Mouse (Mus musculus): ENCODE measurements at regions not wholly inside any gene's neighbourhood (a gene's known extent, or its start where the extent isn't known, plus 50 kb on each side); places are given as distances from the start of the nearest gene placed in this dataset.
"Not testable (repeated sequence)": the region's sequence is repeated elsewhere in the genome, so short reads cannot be mapped to it uniquely, and the experiment has no call there.

- H3K27ac ChIP-seq (ENCODE audit: low read depth, low read length): no peak overlapping the region
- no peaks in the 10 kb centered on the region for H3K27me3 ChIP-seq (ENCODE audit: control insufficient read depth, insufficient read depth, low read length)
- WGBS: 79% methylated on average over 5 of the region's 5 CpGs
- no peak overlapping the region for H3K4me2 ChIP-seq (replicated peaks; ENCODE audit: low read depth, low read length)
- H3K36me3 ChIP-seq (ENCODE audit: control insufficient read depth, insufficient read depth, low read length): no peaks in the 10 kb centered on the region
- no peak overlapping the region for H3K4me3 ChIP-seq (ENCODE audit: low read length)
- H3K4me1 ChIP-seq (ENCODE audit: control insufficient read depth, insufficient read depth, low read length): peaks cover 5% of the 10 kb centered on the region; the same call in 1 of the 2 replicates
- H3K9ac ChIP-seq (ENCODE audit: low read depth, low read length): no peak overlapping the region
- ATAC-seq (ENCODE audit: low FRiP score, low TSS enrichment): no peak
- H3K9me3 ChIP-seq (ENCODE audit: control insufficient read depth, low read length): no peaks in the 10 kb centered on the region
Observed at GRCm38 (mm10) chr4:3416670-3417069, 231.5 kb upstream of the Vmn1r3 start.

GRCm38 (mm10) chr4:3414442-3415022 is 229.4 kb upstream of the Vmn1r3 start:
- not testable (repeated sequence) for H3K27me3 ChIP-seq (ENCODE audit: control insufficient read depth, insufficient read depth, low read length); H3K36me3 ChIP-seq (ENCODE audit: control insufficient read depth, insufficient read depth, low read length); H3K4me3 ChIP-seq (ENCODE audit: low read length); H3K9ac ChIP-seq (ENCODE audit: low read depth, low read length); H3K4me1 ChIP-seq (ENCODE audit: control insufficient read depth, insufficient read depth, low read length); H3K9me3 ChIP-seq (ENCODE audit: control insufficient read depth, low read length); H3K4me2 ChIP-seq (replicated peaks; ENCODE audit: low read depth, low read length)
- H3K27ac ChIP-seq (ENCODE audit: low read depth, low read length): peak overlapping the region; percentile 78; the same call in 1 of the 2 replicates
- 14% methylated on average over 1 of the region's 1 CpGs for WGBS
- ATAC-seq (ENCODE audit: low FRiP score, low TSS enrichment): peak; percentile 14; the same call in 1 of the 2 replicates

GRCm38 (mm10) chr4:3413493-3414441 is 228.6 kb upstream of the Vmn1r3 start:
- Histone ChIP-seq H3K9ac (ENCODE audit: low read depth, low read length) (no peak overlapping the region), H3K27me3 (ENCODE audit: control insufficient read depth, insufficient read depth, low read length) (no peaks in the 10 kb centered on the region), H3K9me3 (ENCODE audit: control insufficient read depth, low read length) (no peaks in the 10 kb centered on the region), H3K4me2 (replicated peaks; ENCODE audit: low read depth, low read length) (no peak overlapping the region), H3K27ac (ENCODE audit: low read depth, low read length) (peak overlapping the region; percentile 78; the same call in 1 of the 2 replicates), H3K4me3 (ENCODE audit: low read length) (no peak overlapping the region), H3K36me3 (ENCODE audit: control insufficient read depth, insufficient read depth, low read length) (no peaks in the 10 kb centered on the region), H3K4me1 (ENCODE audit: control insufficient read depth, insufficient read depth, low read length) (peaks cover 5% of the 10 kb centered on the region; the same call in 1 of the 2 replicates)
- WGBS: 31% methylated on average over 15 of the region's 15 CpGs
- ATAC-seq (ENCODE audit: low FRiP score, low TSS enrichment): peak; percentile 82; the same call in 1 of the 2 replicates

- H3K4me2 ChIP-seq (replicated peaks; ENCODE audit: low read depth, low read length); H3K9me3 ChIP-seq (ENCODE audit: control insufficient read depth, low read length); H3K27me3 ChIP-seq (ENCODE audit: control insufficient read depth, insufficient read depth, low read length); H3K4me1 ChIP-seq (ENCODE audit: control insufficient read depth, insufficient read depth, low read length); H3K27ac ChIP-seq (ENCODE audit: low read depth, low read length); ATAC-seq (ENCODE audit: low FRiP score, low TSS enrichment); H3K36me3 ChIP-seq (ENCODE audit: control insufficient read depth, insufficient read depth, low read length); H3K4me3 ChIP-seq (ENCODE audit: low read length); H3K9ac ChIP-seq (ENCODE audit: low read depth, low read length): not testable (repeated sequence)
- WGBS: 45% methylated on average over 4 of the region's 4 CpGs
Observed at GRCm38 (mm10) chr4:3412323-3412722, 227.2 kb upstream of the Vmn1r3 start.

- 70% methylated on average over 4 of the region's 4 CpGs for WGBS
- H3K4me3 ChIP-seq (ENCODE audit: low read length); ATAC-seq (ENCODE audit: low FRiP score, low TSS enrichment); H3K27ac ChIP-seq (ENCODE audit: low read depth, low read length); H3K9me3 ChIP-seq (ENCODE audit: control insufficient read depth, low read length); H3K36me3 ChIP-seq (ENCODE audit: control insufficient read depth, insufficient read depth, low read length); H3K27me3 ChIP-seq (ENCODE audit: control insufficient read depth, insufficient read depth, low read length); H3K4me1 ChIP-seq (ENCODE audit: control insufficient read depth, insufficient read depth, low read length); H3K9ac ChIP-seq (ENCODE audit: low read depth, low read length); H3K4me2 ChIP-seq (replicated peaks; ENCODE audit: low read depth, low read length): not testable (repeated sequence)
Observed at GRCm38 (mm10) chr4:3402856-3403255, 217.7 kb upstream of the Vmn1r3 start.

- not testable (repeated sequence) for H3K9me3 ChIP-seq (ENCODE audit: control insufficient read depth, low read length); H3K4me3 ChIP-seq (ENCODE audit: low read length); H3K4me1 ChIP-seq (ENCODE audit: control insufficient read depth, insufficient read depth, low read length); H3K27me3 ChIP-seq (ENCODE audit: control insufficient read depth, insufficient read depth, low read length); H3K27ac ChIP-seq (ENCODE audit: low read depth, low read length); H3K9ac ChIP-seq (ENCODE audit: low read depth, low read length); H3K4me2 ChIP-seq (replicated peaks; ENCODE audit: low read depth, low read length); ATAC-seq (ENCODE audit: low FRiP score, low TSS enrichment); H3K36me3 ChIP-seq (ENCODE audit: control insufficient read depth, insufficient read depth, low read length)
- WGBS: 80% methylated on average over 2 of the region's 2 CpGs
Observed at GRCm38 (mm10) chr4:3401766-3402165, 216.6 kb upstream of the Vmn1r3 start.

GRCm38 (mm10) chr4:3391579-3391978 is 206.4 kb upstream of the Vmn1r3 start:
- WGBS: 93% methylated on average over 8 of the region's 8 CpGs
- H3K4me2 ChIP-seq (replicated peaks; ENCODE audit: low read depth, low read length); H3K36me3 ChIP-seq (ENCODE audit: control insufficient read depth, insufficient read depth, low read length); H3K9ac ChIP-seq (ENCODE audit: low read depth, low read length); H3K4me3 ChIP-seq (ENCODE audit: low read length); H3K27me3 ChIP-seq (ENCODE audit: control insufficient read depth, insufficient read depth, low read length); ATAC-seq (ENCODE audit: low FRiP score, low TSS enrichment); H3K27ac ChIP-seq (ENCODE audit: low read depth, low read length); H3K9me3 ChIP-seq (ENCODE audit: control insufficient read depth, low read length); H3K4me1 ChIP-seq (ENCODE audit: control insufficient read depth, insufficient read depth, low read length): not testable (repeated sequence)

GRCm38 (mm10) chr4:3373027-3373763 is 188.0 kb upstream of the Vmn1r3 start:
- not testable (repeated sequence) for H3K4me3 ChIP-seq (ENCODE audit: low read length); H3K27ac ChIP-seq (ENCODE audit: low read depth, low read length); H3K9ac ChIP-seq (ENCODE audit: low read depth, low read length); H3K27me3 ChIP-seq (ENCODE audit: control insufficient read depth, insufficient read depth, low read length); H3K36me3 ChIP-seq (ENCODE audit: control insufficient read depth, insufficient read depth, low read length); H3K4me2 ChIP-seq (replicated peaks; ENCODE audit: low read depth, low read length); H3K9me3 ChIP-seq (ENCODE audit: control insufficient read depth, low read length); H3K4me1 ChIP-seq (ENCODE audit: control insufficient read depth, insufficient read depth, low read length); ATAC-seq (ENCODE audit: low FRiP score, low TSS enrichment)
- WGBS: 33% methylated on average over 8 of the region's 8 CpGs

Data from kidney, embryonic 14.5 days (tissue).